Mouse (Mus musculus) midbrain, embryonic 14.5 days (tissue): ENCODE results near the gene Slc25a3. TPM values are rescaled to one million over a fixed set of nuclear protein-coding genes. Genes with fewer than 3 reads are reported as not detected.

Experiments
- ATAC-seq: fragments of 200-750 bp; cut with Nextera tagmentation; 2 replicates; pipeline ENCODE4 v1.8.0; 2017; ENCODE audit warnings: moderate number of reproducible peaks, moderate library complexity; ENCODE audit not compliant: low FRiP score, low TSS enrichment
- DNase-seq: peaks from one replicate; pipeline ENCODE4 v3.0.0-alpha.2; 2015
- H3K27ac ChIP-seq: fragments of 300-500 bp; sonication (generic); replicated peaks from 2 replicates; pipeline ENCODE4 v1.5.1; 2014; ENCODE audit warnings: mild to moderate bottlenecking, low read depth, low read length, moderate library complexity
- H3K27me3 ChIP-seq: fragments of 300-500 bp; sonication (generic); 2 replicates; pipeline ENCODE4 v1.6.1; 2014; ENCODE audit warnings: low read length, control low read depth, mixed read lengths; ENCODE audit not compliant: control insufficient read depth, insufficient read depth
- H3K36me3 ChIP-seq: fragments of 300-500 bp; sonication (generic); 2 replicates; pipeline ENCODE4 v1.6.1; 2014; ENCODE audit warnings: low read length, control low read depth; ENCODE audit not compliant: control insufficient read depth, insufficient read depth
- H3K4me1 ChIP-seq: fragments of 300-500 bp; sonication (generic); 2 replicates; pipeline ENCODE4 v1.6.1; 2014; ENCODE audit warnings: mild to moderate bottlenecking, antibody characterized with exemption, low read length, control low read depth; ENCODE audit not compliant: control insufficient read depth, insufficient read depth
- H3K4me2 ChIP-seq: fragments of 300-500 bp; sonication (generic); 2 replicates; pipeline ENCODE4 v1.6.1; 2014; ENCODE audit warnings: mild to moderate bottlenecking, low read length, moderate library complexity
- H3K4me3 ChIP-seq: fragments of 300-500 bp; sonication (generic); replicated peaks from 2 replicates; pipeline ENCODE4 v1.5.1; 2014; ENCODE audit warnings: low read depth, low read length
- H3K9ac ChIP-seq: fragments of 300-500 bp; sonication (generic); replicated peaks from 2 replicates; pipeline ENCODE4 v1.6.1; 2014; ENCODE audit warnings: mild to moderate bottlenecking, low read length, moderate library complexity
- H3K9me3 ChIP-seq: fragments of 300-500 bp; sonication (generic); 2 replicates; pipeline ENCODE4 v1.6.1; 2016; ENCODE audit warnings: low read length, control low read depth, mixed read lengths; ENCODE audit not compliant: control insufficient read depth
- WGBS: fragments of 180-500 bp; shearing (Covaris S2); extraction: QIAGEN DNeasy Blood & Tissue Kit; methylation state at CpG from one replicate; pipeline ENCODE4 v1.1.7; 2014; 5-methylcytosine and 5-hydroxymethylcytosine counted together
- polyA plus RNA-seq: library from polyadenylated mRNA; unstranded; fragments of >200 nt; fragmentation: Nextera tagmentation; extraction: Ambion mirVana; gene quantifications from 2 replicates; pipeline ENCODE4 v1.2.1, GENCODE M21; 2014

The Slc25a3 gene
- polyA plus RNA-seq, 1 experiment from 2014 or later, result 565 TPM

GRCm38 (mm10) chr10:91109841-91110240, 14.0 kb downstream of the Slc25a3 start:
- H3K9ac ChIP-seq, result no peak overlapping the region
- peaks cover 23% of the 10 kb centered on the region for H3K36me3 ChIP-seq
- H3K4me3 ChIP-seq, result no peak overlapping the region
- WGBS, result 85% methylated on average over 4 of the region's 4 CpGs
- no peak overlapping the region for H3K27ac ChIP-seq
- peak; percentile 8 for DNase-seq
- no peaks in the 10 kb centered on the region for H3K9me3 ChIP-seq
- no peak for ATAC-seq
- H3K27me3 ChIP-seq, result no peaks in the 10 kb centered on the region
- H3K4me2 ChIP-seq, result no peak overlapping the region
- H3K4me1 ChIP-seq, result no peaks in the 10 kb centered on the region

GRCm38 (mm10) chr10:91105981-91106380, 17.9 kb downstream of the Slc25a3 start:
- Histone ChIP-seq H3K4me1 (no peaks in the 10 kb centered on the region), H3K4me3 (no peak overlapping the region), H3K9me3 (no peaks in the 10 kb centered on the region), H3K9ac (no peak overlapping the region), H3K4me2 (no peak overlapping the region), H3K27me3 (no peaks in the 10 kb centered on the region), H3K27ac (no peak overlapping the region), H3K36me3 (peaks cover 11% of the 10 kb centered on the region; the same call in 1 of the 2 replicates)
- 80% methylated on average over 3 of the region's 3 CpGs for WGBS
- DNase-seq, result no peak
- ATAC-seq, result no peak

- no peak overlapping the region for H3K4me3 ChIP-seq
- no peaks in the 10 kb centered on the region for H3K27me3 ChIP-seq
- no peaks in the 10 kb centered on the region for H3K9me3 ChIP-seq
- DNase-seq (no peak), ATAC-seq (no peak)
- H3K9ac ChIP-seq, result no peak overlapping the region
- H3K4me2 ChIP-seq, result no peak overlapping the region
- no peaks in the 10 kb centered on the region for H3K4me1 ChIP-seq
- no peak overlapping the region for H3K27ac ChIP-seq
- peaks cover 11% of the 10 kb centered on the region; the same call in 1 of the 2 replicates for H3K36me3 ChIP-seq
- 93% methylated on average over 14 of the region's 14 CpGs for WGBS
Measured at GRCm38 (mm10) chr10:91102799-91103590, 20.9 kb downstream of the Slc25a3 start.

- Histone ChIP-seq H3K4me3 (no peak overlapping the region), H3K4me2 (no peak overlapping the region), H3K9ac (no peak overlapping the region), H3K27ac (no peak overlapping the region), H3K9me3 (no peaks in the 10 kb centered on the region), H3K27me3 (no peaks in the 10 kb centered on the region), H3K4me1 (no peaks in the 10 kb centered on the region), H3K36me3 (peaks cover 11% of the 10 kb centered on the region; the same call in 1 of the 2 replicates)
- ATAC-seq, result no peak
- no peak for DNase-seq
- 94% methylated on average over 25 of the region's 25 CpGs for WGBS
Measured at GRCm38 (mm10) chr10:91101936-91102335, 21.9 kb downstream of the Slc25a3 start.

GRCm38 (mm10) chr10:91100101-91100500, 23.8 kb downstream of the Slc25a3 start:
- DNase-seq (no peak), ATAC-seq (no peak)
- Histone ChIP-seq H3K9me3 (no peaks in the 10 kb centered on the region), H3K4me1 (no peaks in the 10 kb centered on the region), H3K4me3 (no peak overlapping the region), H3K4me2 (no peak overlapping the region), H3K27ac (no peak overlapping the region), H3K27me3 (no peaks in the 10 kb centered on the region), H3K36me3 (peaks cover 11% of the 10 kb centered on the region; the same call in 1 of the 2 replicates), H3K9ac (no peak overlapping the region)
- WGBS, result 79% methylated on average over 1 of the region's 1 CpGs

GRCm38 (mm10) chr10:91098056-91098455, 25.8 kb downstream of the Slc25a3 start:
- 88% methylated on average over 8 of the region's 8 CpGs for WGBS
- Histone ChIP-seq H3K4me2 (no peak overlapping the region), H3K27me3 (no peaks in the 10 kb centered on the region), H3K27ac (no peak overlapping the region), H3K36me3 (peaks cover 11% of the 10 kb centered on the region; the same call in 1 of the 2 replicates), H3K9me3 (no peaks in the 10 kb centered on the region), H3K9ac (no peak overlapping the region), H3K4me1 (no peaks in the 10 kb centered on the region), H3K4me3 (no peak overlapping the region)
- no peak for ATAC-seq
- DNase-seq, result no peak

- Histone ChIP-seq H3K9ac (no peak overlapping the region), H3K4me2 (no peak overlapping the region), H3K36me3 (no peaks in the 10 kb centered on the region), H3K4me3 (no peak overlapping the region), H3K9me3 (no peaks in the 10 kb centered on the region), H3K27ac (no peak overlapping the region), H3K27me3 (no peaks in the 10 kb centered on the region), H3K4me1 (no peaks in the 10 kb centered on the region)
- DNase-seq (no peak), ATAC-seq (no peak)
- WGBS, result 91% methylated on average over 15 of the region's 15 CpGs
Measured at GRCm38 (mm10) chr10:91094251-91095104, 29.4 kb downstream of the Slc25a3 start.

- Histone ChIP-seq H3K9ac (no peak overlapping the region), H3K9me3 (no peaks in the 10 kb centered on the region), H3K4me2 (no peak overlapping the region), H3K4me1 (no peaks in the 10 kb centered on the region), H3K27me3 (no peaks in the 10 kb centered on the region), H3K4me3 (no peak overlapping the region), H3K36me3 (no peaks in the 10 kb centered on the region), H3K27ac (no peak overlapping the region)
- no peak for DNase-seq
- ATAC-seq, result no peak
- 90% methylated on average over 4 of the region's 4 CpGs for WGBS
Measured at GRCm38 (mm10) chr10:91092812-91093211, 31.0 kb downstream of the Slc25a3 start.
